Mouse (Mus musculus): ENCODE results near the gene Smarca2.

Smarca2 gene

DNA sequence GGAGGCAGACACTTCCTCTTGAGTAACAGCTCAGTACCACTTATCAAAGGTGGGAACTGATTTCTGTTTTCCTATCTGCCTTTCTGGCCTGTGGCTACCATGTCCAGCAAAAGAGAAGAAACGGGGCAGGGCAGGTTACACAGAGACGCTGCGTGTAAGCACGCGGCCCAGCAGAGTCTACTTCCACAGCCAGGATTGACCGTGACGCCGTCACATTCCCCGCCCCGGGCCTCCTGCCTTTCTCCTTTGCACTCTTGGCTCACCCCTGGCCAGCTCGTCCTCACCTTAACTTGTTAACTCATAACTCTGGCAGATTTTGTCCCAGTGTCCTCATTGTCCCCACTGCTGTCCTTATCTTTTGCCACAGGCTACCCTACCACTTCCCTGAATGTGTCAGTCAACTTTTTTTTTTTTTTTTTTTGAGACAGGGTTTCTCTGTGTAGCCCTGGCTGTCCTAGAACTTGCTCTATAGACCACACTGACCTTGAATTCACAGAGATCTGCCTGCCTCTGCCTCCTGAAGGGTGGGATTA lies 167.3 kb downstream of the Smarca2 start:
- in situ Hi-C loops (cut with MboI, MseI): no loop called here

DNA sequence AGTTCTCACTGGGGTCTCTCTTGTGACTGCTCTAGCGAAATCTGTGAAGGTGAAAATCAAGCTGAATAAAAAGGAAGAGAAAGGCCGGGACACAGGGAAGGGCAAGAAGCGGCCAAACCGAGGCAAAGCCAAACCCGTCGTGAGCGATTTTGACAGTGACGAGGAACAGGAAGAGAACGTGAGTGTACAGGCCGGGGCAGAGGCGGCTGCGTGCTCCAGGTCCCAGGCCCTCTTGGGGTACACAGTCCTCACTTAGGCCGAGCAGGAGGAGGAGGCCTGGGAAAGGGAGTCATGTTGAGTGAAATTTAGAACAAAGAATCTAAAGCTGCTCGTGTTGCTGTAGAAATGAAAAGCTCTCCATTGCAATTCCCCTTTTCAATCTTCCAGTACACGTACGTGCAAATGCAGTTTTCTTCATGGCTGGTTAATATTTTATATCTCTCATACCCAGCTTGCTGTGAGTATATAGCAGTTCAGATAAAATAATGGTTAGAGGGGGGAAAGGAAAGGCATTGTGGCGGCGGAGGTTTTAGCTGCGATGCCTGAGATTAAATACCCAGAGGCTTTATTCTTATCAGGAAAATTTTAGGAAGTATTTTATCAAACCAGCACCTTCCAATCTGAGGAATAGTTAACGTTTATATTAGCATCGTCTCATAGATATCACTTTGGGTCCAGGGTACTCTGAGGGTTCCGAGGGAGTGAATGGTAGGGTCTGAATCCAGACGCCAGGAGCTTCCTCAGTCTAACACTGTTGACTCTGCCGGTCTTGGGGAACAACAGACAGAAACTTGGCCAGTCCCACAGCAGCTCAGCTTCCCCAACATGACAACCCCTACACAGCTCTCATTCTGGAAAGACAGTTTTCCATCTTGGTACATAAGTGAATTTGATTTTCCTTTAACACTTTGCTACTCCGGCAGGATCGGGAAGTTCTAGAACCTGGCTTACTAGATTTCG lies 171.5 kb downstream of the Smarca2 start:
- in situ Hi-C loops (cut with MboI, MseI): no loop called here

DNA sequence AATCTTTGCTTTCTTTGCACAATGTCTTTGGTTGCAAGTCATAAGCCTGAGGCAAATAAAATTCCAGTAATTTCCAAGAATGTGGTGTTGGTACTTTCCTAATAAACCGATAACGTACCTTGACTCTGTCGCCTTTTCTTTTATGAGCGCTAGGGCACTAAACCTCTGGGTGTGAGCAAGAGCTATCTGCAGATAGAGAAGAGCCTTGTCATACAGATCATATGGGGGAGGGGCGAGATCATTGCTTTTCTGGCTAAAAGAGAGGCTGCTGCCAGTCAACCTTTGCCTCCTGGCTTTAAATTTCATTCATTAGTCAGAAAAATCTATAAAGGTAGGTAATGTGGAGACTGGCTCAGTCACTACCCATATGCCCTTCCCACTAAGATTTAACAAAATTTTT lies 173.3 kb downstream of the Smarca2 start:
- in situ Hi-C loops (cut with MboI, MseI): no loop called here

DNA sequence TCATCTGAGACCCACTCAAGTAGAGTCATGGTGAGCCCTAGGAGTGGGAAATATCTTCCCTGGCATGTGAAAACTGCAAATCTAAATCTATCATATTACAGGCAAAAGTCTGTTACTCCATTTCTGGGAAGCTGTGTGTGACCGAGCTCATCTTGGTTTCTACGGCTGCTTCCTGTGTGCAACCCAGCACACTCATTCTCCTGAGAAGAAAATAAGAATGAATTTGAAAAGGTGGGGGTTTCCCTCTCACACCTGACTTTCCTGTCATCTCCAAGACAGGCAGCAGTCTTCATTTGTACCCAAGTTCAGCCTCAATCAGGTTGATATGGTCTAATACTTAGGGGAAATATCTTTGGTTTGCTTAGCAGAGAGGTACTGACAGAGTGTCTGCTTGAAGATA lies 176.4 kb downstream of the Smarca2 start:
- in situ Hi-C loops (cut with MboI, MseI): no loop called here

DNA sequence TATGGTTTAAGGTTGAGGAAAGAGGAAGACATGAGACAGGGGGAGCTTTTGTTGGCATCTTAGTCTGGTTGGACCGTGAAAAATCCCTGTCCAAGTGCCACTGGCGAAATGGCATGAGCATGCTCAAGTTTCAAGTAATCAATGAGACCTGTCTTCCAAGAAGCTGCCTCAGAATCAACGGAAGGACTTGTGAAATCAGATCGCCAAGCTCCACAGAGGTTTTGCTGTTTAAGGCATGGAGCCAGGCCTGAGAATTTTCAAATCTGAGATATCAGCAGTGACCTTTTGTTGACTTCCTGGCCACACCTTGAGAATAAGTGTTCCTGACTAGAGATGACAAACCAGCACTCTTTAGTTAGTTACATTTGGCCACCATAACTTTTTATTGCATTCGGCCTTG lies 183.6 kb downstream of the Smarca2 start:
- in situ Hi-C loops (cut with MboI, MseI): no loop called here

DNA sequence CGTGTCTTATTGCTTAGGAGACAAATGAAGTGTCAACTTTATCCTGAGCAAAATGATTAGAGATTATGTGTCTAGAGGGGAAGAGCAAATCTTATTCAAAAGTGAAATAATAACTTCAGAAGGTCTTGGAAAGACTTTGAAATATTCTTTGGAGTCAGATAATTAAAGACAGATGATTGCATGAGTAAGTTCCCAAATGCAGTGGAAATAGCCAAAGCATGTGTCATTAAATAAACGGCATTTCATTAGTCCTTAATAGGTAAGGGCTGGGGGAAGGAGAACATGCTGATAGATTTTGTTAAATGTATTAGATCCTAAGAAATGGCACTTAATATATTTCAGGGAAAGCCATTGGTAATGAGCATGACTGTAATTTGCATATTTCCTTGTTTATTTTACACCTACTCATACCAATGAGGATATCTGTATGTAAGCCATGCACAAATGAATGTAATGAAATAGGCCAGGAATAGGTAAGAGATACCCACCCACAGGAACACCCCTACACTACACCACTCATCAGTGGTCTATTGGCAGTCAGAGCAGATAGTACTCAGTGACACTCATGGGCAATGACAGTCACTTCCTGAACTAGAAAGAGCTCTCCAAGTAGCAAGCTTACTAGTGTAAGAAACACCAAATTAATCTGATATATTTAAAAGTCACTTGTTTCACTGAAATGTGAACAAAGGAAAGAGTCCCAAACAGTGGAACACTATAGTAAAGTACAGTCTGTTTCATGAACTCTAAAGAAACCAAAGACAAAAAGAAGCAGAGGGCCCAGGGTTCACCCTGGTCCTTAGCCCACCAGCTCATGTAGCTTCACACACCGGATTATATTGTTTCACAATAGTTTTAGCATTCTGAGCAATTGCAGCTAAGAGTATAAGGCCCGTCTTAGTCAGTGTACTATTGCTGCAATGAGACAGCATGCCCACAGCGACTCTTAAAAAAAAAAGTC lies 185.8 kb downstream of the Smarca2 start:
- in situ Hi-C loops (cut with MboI, MseI): loop anchor here (5.0 kb wide), 1 partner anchor 37 kb away; no protein-coding TSS in a partner anchor

DNA sequence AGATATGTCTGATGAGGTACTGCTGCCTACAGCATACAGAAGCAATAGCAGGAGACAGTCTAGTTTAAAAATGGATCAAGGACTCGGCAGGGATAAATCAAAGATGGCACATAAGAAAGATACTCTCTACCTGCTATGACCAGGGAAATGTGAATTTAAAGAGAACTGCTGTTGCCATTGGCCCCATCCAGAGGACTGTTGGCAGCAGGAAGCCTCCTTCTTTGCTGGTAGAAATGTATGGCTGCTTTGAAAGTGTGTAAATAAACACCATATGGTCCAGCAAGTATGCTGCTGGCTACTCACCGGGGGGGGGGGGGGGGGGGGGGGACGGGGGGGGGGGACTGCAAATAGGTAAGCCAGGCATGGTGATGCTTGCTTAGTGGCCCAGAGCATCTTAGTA lies 189.5 kb downstream of the Smarca2 start:
- in situ Hi-C loops (cut with MboI, MseI): loop anchor here (5.0 kb wide), 1 partner anchor 33 kb away; no protein-coding TSS in a partner anchor

DNA sequence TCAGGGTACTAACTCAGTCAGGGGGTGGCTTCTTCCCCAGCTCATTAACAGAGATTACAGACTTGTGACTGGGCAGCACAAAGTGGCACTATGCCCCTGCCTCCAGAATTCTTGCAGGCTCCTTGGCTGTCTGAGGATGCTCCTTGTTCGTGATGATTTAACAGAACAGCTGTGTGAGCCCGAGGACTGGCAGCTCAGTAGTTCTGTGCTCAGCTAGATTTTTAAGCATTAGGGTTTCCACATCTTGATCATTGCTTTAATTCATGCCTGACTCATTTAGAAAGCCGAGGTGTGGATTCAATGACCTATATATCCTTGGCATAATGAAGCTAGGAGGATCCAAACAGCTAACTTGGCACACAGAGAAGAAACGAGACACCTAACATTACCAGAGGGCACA lies 191.2 kb downstream of the Smarca2 start:
- in situ Hi-C loops (cut with MboI, MseI): no loop called here

DNA sequence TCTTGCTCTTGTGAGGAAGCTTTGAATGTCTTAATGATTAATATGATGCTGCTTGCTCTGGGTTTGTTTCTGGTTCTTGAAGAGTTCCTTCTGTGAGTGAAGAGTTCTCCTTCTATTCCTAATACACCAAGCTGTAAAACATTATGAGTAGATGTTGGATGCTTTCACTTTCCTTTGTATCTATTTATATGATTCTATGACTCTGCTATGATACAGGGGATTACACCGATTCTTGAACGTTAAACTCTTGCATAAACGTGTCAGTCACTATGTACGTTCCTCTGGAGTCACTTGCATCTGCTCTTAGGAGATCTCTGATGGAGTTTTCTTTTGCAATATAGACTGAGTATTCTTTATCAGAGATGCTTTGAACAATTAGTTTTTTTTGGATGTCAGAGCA lies 199.6 kb downstream of the Smarca2 start:
- in situ Hi-C loops (cut with MboI, MseI): no loop called here

DNA sequence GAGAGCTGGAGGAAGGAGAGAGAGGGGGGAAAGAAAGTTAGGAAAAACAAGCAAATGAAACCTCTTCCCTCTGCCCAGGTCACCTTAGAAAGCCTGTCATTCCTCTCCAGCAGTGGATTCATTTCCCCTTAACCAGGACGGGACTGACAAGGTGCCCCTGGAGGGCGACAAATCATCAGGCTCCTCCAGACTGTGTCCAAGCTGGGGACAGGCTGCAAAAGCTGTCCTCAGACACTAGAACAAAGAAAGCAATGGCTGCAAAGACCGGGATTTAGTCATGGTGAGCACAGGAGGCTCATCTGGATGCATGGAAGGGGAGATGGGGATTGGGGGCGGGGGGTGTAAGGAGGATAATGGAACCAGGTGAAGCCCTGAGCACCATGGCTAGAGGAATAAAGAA lies 209.8 kb downstream of the Smarca2 start:
- in situ Hi-C loops (cut with MboI, MseI): no loop called here

DNA sequence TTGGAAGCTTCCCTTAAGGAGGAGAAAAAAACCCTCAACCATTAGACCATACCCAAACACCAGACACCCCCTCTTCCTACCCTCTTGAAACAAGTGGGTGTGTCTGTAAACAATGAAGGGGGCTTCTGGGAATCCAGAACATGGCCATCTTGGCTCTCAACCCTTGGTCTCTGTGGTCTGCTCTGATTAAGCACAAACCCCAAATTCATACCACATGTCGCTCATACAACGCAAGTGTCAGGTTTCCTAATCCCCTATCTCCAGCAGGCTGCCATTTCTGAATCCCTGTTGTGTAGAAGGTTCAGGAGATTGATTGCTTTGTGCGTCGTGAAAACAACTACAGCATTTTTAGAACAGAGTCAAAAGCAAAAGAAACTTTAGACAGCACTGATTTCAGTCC lies 213.1 kb downstream of the Smarca2 start:
- in situ Hi-C loops (cut with MboI, MseI): no loop called here
